Mouse (Mus musculus) thymus, adult 2 months (tissue): ENCODE data around the gene Sipa1. TPM values are rescaled to one million over a fixed set of nuclear protein-coding genes. Genes with fewer than 3 reads are reported as not detected.

ENCODE experiments used
- DNase-seq: peaks from one replicate; pipeline ENCODE4 v3.0.0; 2021
- H3K27ac ChIP-seq: fragments of 200-500 bp; 2 replicates; pipeline ENCODE4 v1.5.1; 2012; ENCODE audit warnings: low read length, control low read depth; ENCODE audit not compliant: control insufficient read depth, insufficient read depth
- H3K27me3 ChIP-seq: fragments of 200-500 bp; 2 replicates; pipeline ENCODE4 v1.6.1; 2012; ENCODE audit warnings: mild to moderate bottlenecking, low read length, moderate library complexity, mixed read lengths; ENCODE audit not compliant: control insufficient read depth, insufficient read depth
- H3K36me3 ChIP-seq: fragments of 200-500 bp; 2 replicates; pipeline ENCODE4 v1.6.1; 2012; ENCODE audit warnings: mild to moderate bottlenecking, low read length, moderate library complexity; ENCODE audit not compliant: control insufficient read depth, insufficient read depth
- H3K4me1 ChIP-seq: fragments of 200-500 bp; replicated peaks from 2 replicates; pipeline ENCODE4 v1.6.1; 2012; ENCODE audit warnings: low read length; ENCODE audit not compliant: control insufficient read depth, insufficient read depth
- H3K4me3 ChIP-seq: fragments of 200-500 bp; 2 replicates; pipeline ENCODE4 v1.5.1; 2012; ENCODE audit warnings: mild to moderate bottlenecking, low read length, control low read depth, moderate library complexity; ENCODE audit not compliant: control insufficient read depth, insufficient read depth
- CTCF ChIP-seq: fragments of 200-500 bp; IDR thresholded peaks from 2 replicates; pipeline ENCODE4 v1.5.1; 2012; ENCODE audit warnings: mild to moderate bottlenecking, control low read depth, low read length, moderate library complexity, borderline replicate concordance; ENCODE audit not compliant: control insufficient read depth, poor library complexity, insufficient read depth; ENCODE audit errors: extremely low read depth
- POLR2A ChIP-seq: fragments of 200-500 bp; IDR thresholded peaks from 2 replicates; pipeline ENCODE4 v1.6.1; 2012; ENCODE audit warnings: mild to moderate bottlenecking, low read length, control low read depth, moderate library complexity; ENCODE audit not compliant: control insufficient read depth, poor library complexity, insufficient read depth; ENCODE audit errors: extremely low read depth
- WGBS: fragments of 180-500 bp; shearing (Covaris S2); methylation state at CpG from one replicate; pipeline ENCODE4 v1.1.7; 2018; 5-methylcytosine and 5-hydroxymethylcytosine counted together
- polyA plus RNA-seq: library from polyadenylated mRNA; depleted of rRNA; stranded (reverse); fragments of >200 nt; gene quantifications from 2 replicates; pipeline ENCODE4 v1.2.3, GENCODE M21; 2012; rRNA removed

Gene Sipa1
- polyA plus RNA-seq, 1 experiment: 267 TPM

DNA sequence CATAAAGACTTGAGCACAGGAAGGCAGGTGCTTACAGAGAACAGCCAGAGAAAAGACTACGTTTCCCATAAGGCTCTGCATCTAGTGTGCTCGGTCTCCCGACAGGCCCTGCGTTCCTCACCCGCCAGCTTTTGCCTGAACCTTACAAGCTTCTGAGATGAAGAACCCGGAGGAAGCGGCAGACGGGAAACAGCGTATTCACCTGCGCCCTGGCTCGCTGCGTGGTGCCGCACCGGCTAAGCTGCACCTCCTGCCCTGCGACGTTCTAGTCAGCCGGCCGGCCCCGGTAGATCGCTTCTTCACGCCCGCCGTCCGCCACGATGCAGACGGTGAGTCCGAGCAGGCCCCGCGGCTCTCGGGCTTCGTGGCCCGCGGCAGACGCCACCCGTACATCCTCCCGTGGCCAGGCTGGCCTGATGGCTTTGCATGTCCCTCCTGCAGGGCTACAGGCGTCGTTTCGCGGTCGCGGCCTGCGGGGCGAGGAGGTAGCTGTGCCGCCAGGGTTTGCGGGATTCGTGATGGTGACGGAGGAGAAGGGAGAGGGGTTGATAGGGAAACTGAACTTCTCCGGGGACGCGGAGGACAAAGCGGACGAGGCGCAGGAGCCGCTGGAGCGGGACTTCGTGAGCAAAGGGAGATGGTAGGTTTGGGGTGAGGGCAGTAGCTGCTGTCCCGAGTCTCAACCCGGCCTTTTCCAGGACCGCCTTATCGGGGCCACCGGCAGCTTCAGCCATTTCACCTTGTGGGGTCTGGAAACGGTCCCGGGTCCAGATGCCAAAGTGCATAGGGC, 61.6 kb downstream of the Sipa1 start, which contains the start of gene Rnaseh2c:
Gene Rnaseh2c, plus strand, starts transcription at position 122 of the 790 bp plus-strand sequence.
- H3K36me3 ChIP-seq: peaks cover 36% of the 10 kb centered on the region
- H3K27ac ChIP-seq: peak within 1 kb of the TSS; percentile 40
- no peaks in the 10 kb centered on the region for H3K27me3 ChIP-seq
- DNase-seq: peak; percentile 85
- peak within 1 kb of the TSS; percentile 78 for H3K4me3 ChIP-seq
- TF ChIP-seq POLR2A (peak; percentile 52; the same call in 1 of the 2 replicates), CTCF (0 out of 2 replicates have a peak, but pooled peaks have one; percentile 21)
- peaks cover 16% of the 10 kb centered on the region for H3K4me1 ChIP-seq
- WGBS: under 1% methylated on average over 64 of the region's 64 CpGs

Other genes starting within 250 kb of the Sipa1 start
- 112 and 133 TPM in 2 replicates for gene Drap1, start 238.7 kb downstream of the Sipa1 start, polyA plus RNA-seq
- 145 and 149 TPM in 2 replicates for gene AI837181, start 238.6 kb downstream of the Sipa1 start, polyA plus RNA-seq
- 0.16 TPM in 1 of 2 replicates, not detected in the other for gene Fosl1, start 216.2 kb downstream of the Sipa1 start, polyA plus RNA-seq
- gene Ccdc85b, start 205.8 kb downstream of the Sipa1 start, polyA plus RNA-seq: 8.1 and 8.2 TPM in 2 replicates
- gene Fibp, start 203.1 kb downstream of the Sipa1 start, polyA plus RNA-seq: 142 and 157 TPM in 2 replicates
- gene Ctsw, start 195.2 kb downstream of the Sipa1 start, polyA plus RNA-seq: 49.1 and 54.3 TPM in 2 replicates
- gene Efemp2, start 189.8 kb downstream of the Sipa1 start, polyA plus RNA-seq: 17.3 and 21.6 TPM in 2 replicates
- gene Mus81, start 175.3 kb downstream of the Sipa1 start, polyA plus RNA-seq: 127 and 149 TPM in 2 replicates
- 1,557 and 1,580 TPM in 2 replicates for gene Cfl1, start 173.3 kb downstream of the Sipa1 start, polyA plus RNA-seq
- gene 1700020D05Rik, start 159.9 kb downstream of the Sipa1 start, polyA plus RNA-seq: 3.3 and 3.5 TPM in 2 replicates
- gene Snx32, start 153.2 kb downstream of the Sipa1 start, polyA plus RNA-seq: 20.0 and 22.6 TPM in 2 replicates
- gene Ovol1, start 103.1 kb downstream of the Sipa1 start, polyA plus RNA-seq: 1.4 and 1.9 TPM in 2 replicates
- gene Ap5b1, start 95.7 kb downstream of the Sipa1 start, polyA plus RNA-seq: 35.0 and 38.9 TPM in 2 replicates
- gene Rnaseh2c, start 61.8 kb downstream of the Sipa1 start, polyA plus RNA-seq: 87.0 and 96.5 TPM in 2 replicates
- gene Kat5, start 53.5 kb downstream of the Sipa1 start, polyA plus RNA-seq: 90.0 and 106 TPM in 2 replicates
- gene Rela, start 26.2 kb downstream of the Sipa1 start, polyA plus RNA-seq: 112 and 142 TPM in 2 replicates
- gene Map3k11, start 25.0 kb upstream of the Sipa1 start, polyA plus RNA-seq: 141 and 144 TPM in 2 replicates
- 421 and 455 TPM in 2 replicates for gene Pcnx3, start 25.2 kb upstream of the Sipa1 start, polyA plus RNA-seq
- 0.97 and 1.0 TPM in 2 replicates for gene Kcnk7, start 40.7 kb upstream of the Sipa1 start, polyA plus RNA-seq
- 55.6 and 61.8 TPM in 2 replicates for gene Ehbp1l1, start 62.6 kb upstream of the Sipa1 start, polyA plus RNA-seq
- 300 and 312 TPM in 2 replicates for gene Fam89b, start 65.9 kb upstream of the Sipa1 start, polyA plus RNA-seq
- 29.5 and 37.7 TPM in 2 replicates for gene Ltbp3, start 77.2 kb upstream of the Sipa1 start, polyA plus RNA-seq
- 107 and 113 TPM in 2 replicates for gene Scyl1, start 107.7 kb upstream of the Sipa1 start, polyA plus RNA-seq
- gene Frmd8, start 211.6 kb upstream of the Sipa1 start, polyA plus RNA-seq: 121 and 129 TPM in 2 replicates
- 57.5 and 57.9 TPM in 2 replicates for gene Slc25a45, start 214.1 kb upstream of the Sipa1 start, polyA plus RNA-seq
- 4.0 and 4.7 TPM in 2 replicates for gene Tigd3, start 230.4 kb upstream of the Sipa1 start, polyA plus RNA-seq
- 175 and 194 TPM in 2 replicates for gene Dpf2, start 249.3 kb upstream of the Sipa1 start, polyA plus RNA-seq